Mouse (Mus musculus): ENCODE measurements around the gene Slc17a7.
"Not testable (repeated sequence)": the region's sequence is repeated elsewhere in the genome, so short reads cannot be mapped to it uniquely, and the experiment has no call there.

Slc17a7 gene

DNA sequence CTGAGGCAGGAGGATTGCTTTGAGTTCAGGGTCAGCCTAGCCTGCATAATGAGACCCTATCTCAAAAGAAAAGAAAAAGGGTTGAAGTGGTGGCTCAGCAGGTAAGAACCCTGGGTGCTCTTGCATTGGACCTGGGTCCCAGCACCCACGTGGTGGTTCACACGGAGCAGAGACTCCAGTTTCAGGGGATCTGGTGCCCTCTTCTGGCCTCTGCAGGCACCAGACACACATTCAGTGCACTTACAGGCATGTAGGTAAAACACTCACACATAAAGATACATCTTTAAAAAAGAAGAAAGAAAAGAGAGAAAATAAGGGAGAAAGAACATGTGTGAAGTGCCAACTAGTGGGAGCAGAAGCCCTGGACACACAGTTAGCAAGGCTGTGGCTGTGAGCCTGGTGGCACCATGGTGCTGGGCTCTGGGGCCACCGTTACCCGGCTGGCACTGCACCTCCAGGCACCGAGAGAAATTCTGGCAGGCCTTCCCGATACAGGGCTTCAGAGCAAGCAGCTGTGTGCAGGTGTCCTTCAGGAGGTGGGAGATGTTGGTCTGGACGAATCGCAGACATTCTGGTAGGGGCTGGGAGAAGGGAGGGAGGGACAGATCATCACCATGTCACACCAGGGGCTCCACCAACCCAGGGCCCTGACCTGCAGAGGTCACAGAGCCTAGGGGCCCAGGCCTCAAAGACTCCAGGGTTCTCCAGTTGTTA, 30.1 kb upstream of the Slc17a7 start:
- no peak for DNase-seq (ENCODE audit: low spot score in 2 of 2)

GRCm38 (mm10) chr7:45134544-45135026, 29.2 kb upstream of the Slc17a7 start:
- DNase-seq (ENCODE audit: low spot score in 2 of 2) = peak in 1 of 2 experiments; percentile 46

DNA sequence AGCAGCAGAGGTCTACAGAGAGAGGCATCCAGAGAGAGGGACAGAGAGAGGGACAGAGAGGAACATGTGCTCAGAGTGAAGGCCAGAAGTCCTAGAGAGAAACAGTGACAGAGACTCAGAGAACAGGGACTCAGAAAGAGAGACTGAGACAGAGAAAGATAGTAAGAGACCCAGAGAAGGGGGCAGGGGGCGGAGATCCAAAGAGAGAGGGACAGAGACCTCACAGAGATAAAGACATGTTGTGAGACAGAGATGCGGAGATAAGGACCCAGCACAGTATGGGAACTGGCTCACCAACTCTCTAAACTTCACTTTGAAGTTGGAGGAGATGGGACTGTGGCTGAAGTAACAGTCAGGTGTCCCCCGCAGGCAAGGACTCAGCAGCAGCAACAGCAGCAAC, 28.4 kb upstream of the Slc17a7 start:
- no peak for DNase-seq (ENCODE audit: low spot score in 2 of 2)

- DNase-seq (ENCODE audit: low spot score in 2 of 2) = peak; percentile 85 to 90
These were observed 27.7 kb upstream of the Slc17a7 start, which contains the start of the genes Gm45713 and Flt3l for GRCm38 (mm10) chr7:45135993-45136567. Gene Gm45713 (minus strand): TSS chr7:45136231. Gene Flt3l (minus strand): TSS chr7:45136432.

DNA sequence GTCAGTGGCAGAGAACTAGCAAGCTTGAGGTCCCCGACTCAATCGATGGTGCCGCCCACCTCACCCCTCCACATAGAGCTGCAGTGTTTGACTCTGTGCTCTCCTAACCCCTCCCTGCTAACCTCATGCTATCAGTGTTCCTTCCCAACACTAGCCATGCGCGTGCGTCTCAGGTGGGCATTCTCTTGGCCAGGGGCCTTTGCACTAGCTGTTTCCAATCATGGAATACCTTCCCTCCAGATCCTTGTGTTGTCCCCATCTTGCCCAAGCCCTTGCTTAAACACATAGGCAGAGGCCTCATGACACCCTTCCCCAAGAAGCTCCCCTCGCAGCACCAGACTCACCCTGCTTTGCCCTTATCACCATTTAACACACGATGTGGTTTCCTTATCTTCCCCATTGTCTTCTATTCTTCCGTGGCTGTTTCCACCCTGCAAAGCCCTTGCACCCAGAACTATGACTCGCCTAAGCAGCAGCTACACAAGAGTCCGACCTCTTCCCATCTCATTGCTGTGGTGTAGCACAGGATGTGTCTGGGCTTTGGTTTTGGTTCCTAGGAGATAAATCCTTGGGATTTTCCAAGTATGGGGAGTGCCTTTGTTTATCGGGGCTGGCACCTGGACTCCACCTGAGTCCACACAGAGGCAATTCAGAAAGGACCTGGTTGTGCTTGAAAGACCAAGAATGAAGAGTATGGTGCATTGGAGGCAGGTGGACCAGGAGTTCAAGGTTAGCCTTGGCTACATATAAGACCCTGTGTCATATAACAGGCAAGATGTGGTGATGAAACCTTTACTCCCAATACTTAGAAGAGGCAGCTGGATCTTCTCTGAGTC, 26.4 kb upstream of the Slc17a7 start:
- DNase-seq (ENCODE audit: low spot score in 2 of 2) = no peak

DNA sequence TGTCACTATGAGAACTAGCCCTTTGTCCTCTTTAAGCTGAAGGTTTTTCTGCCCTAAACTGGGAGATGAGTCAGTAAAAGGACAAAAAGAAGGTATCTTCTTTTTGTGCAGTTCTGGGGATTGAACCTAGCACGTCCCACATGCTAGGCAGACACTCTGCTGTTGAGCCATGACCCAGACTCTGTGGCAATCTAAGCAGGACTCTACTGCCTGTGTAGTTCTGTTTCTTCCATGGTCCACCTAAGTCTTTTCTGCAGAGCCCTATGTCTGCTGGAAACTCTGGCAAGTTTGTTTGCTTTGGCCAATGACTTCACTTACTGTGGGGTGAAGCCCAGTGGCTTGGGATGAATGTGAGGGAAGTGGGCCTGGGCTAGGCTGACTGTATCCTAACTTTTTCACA, 25.3 kb upstream of the Slc17a7 start:
- DNase-seq (ENCODE audit: low spot score in 2 of 2) = no peak

DNA sequence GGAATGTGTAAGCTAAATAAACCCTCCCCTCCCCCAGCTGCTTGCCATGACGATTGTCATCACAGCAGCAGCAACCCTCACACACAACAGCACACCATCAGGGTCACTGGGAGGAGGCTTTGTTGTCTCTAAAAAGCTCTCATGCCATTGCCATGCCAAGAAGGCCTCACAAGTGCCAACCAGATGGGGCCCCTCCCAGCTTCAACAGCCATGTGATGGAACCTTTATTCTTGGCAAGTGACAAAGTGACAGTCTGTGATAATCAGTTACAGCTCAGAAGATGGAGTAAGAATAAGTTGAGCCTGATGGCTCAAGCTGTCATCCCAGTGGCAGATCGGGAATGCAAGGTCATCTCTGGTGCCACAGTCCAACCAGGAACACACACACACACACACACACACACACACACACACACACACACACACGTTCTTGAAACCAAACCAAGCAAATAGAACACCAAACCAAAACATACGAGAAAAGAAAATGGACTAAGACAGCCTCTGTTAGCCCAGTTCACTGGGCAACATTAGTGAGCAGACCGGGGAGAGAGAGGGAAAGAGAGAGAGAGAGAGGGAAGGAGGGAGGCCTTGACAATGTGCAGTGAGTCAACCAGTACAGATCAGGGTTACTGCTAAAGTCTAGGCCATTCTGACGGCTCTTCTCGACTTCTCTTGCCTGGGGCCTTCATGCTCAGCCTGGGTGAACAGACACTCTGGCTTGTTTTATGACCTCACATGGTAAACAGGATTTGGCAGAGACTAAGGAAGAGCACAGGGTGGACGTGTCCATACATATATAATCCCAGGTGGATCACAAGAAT, 23.6 kb upstream of the Slc17a7 start:
- DNase-seq (ENCODE audit: low spot score in 2 of 2) = no peak

DNA sequence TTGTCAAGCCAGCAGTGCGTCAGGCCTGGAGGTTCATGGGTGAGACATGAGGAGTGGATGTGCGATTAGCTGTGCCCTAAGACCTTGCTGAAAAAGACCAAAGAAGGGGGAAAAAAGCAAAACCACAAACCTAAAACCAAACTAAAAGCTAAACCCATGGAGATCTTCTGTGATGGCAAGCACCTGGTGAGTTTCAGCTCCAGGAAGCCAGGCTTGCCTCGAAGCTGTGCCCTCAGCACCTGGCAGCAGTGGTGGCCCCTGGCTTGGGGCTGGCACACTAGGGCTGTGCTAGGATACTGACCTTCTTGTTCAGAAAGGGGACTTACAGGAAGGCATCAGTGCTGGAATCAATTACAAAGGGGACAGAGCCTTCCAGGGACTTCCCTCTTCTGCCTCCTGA, 22.4 kb upstream of the Slc17a7 start:
- no peak for DNase-seq (ENCODE audit: low spot score in 2 of 2)

DNA sequence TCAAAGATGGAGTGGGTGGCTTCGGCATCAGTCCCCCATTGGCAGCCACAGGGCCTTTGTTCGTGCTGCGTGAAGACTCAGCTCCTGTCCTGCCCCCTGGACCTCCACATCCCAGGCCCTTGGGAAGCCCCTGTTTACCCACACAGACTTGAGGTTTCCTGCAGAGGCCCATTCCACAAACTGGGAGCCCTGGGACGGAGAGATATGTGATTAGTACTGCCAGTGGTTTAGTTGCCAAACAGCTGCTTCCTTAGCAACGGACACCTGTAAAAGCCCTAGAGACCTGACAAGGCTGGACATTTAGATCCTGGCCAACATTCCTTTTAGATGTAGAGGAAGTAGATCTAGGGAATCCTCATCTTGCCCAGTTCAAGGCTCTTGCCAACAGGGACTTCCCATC, 21.8 kb upstream of the Slc17a7 start:
- no peak for DNase-seq (ENCODE audit: low spot score in 2 of 2)

- no peak for DNase-seq (ENCODE audit: low spot score in 2 of 2)
These were observed 19.2 kb upstream of the Slc17a7 start for GRCm38 (mm10) chr7:45144368-45145174.

DNA sequence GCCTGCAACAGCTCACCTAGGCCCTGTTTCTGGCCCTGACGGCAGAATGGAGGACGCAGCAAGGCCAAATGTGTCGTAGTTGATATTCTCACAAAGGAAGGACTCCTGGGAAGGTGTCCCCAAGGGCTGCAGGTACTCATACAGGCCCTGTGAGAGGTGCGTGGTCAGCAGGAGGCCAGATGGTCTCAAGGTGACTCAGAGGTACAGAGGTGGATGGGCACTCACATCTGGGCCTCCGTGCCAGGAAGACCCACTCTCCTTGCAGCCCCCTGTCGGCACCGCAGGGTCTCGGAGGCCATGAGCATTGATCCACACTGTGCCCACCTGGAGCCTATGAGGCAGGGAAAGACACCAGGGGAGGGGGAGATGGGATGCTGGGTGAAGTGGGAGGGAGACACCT, 18.3 kb upstream of the Slc17a7 start:
- no peak for DNase-seq (ENCODE audit: low spot score in 2 of 2)

- no peak for DNase-seq (ENCODE audit: low spot score in 2 of 2)
These were observed 16.5 kb upstream of the Slc17a7 start for GRCm38 (mm10) chr7:45147267-45147666.

DNA sequence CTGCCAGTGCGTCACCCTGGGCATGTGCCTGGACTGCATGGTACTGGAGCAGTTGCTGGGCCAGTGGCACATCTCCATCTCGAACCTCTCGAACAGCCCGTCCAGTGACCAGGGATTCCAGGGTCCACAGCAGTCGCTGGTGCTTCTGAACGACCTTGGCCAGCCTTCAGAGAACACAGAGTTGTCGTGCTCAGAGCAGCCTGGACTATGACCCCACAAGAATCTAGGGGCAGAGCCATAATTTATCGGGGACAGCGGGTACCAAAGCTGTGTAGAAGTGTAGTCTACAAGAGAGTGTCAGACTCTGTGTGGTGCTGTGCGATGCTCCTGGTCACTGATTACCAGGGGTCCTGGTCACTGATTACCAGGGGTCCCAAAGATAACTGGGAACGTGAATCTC, 15.8 kb upstream of the Slc17a7 start:
- no peak for DNase-seq (ENCODE audit: low spot score in 2 of 2)

DNA sequence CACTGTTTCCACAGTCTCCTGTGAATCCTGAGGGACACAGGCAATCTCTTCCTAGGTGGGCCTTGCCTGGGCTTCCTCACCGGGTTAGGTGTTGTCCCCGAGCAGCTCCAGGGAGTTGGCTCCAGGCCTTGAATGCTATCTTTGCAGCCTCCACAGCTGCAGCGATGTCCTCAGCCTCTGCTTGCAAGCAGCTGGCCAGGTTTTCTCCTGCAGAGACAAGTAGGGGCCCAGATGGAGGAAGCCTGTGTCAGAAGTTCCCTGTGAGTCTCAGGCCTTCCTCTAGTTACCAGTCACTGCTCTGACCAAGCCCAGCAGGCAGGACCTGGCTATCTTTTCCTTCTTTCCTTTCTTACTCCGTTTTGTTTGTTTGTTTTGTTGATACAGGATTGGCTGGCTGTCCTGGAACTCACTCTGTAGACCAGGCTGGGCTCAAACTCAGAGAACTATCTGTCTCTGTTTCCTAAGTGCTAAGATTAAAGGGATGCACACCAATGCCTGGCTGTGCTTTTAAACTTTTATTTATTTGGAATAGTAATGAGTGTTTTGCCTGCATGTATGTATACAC, 15.1 kb upstream of the Slc17a7 start:
- DNase-seq (ENCODE audit: low spot score in 2 of 2) = no peak

- no peak for DNase-seq (ENCODE audit: low spot score in 2 of 2)
These were observed 14.2 kb upstream of the Slc17a7 start for GRCm38 (mm10) chr7:45149545-45149944.

DNA sequence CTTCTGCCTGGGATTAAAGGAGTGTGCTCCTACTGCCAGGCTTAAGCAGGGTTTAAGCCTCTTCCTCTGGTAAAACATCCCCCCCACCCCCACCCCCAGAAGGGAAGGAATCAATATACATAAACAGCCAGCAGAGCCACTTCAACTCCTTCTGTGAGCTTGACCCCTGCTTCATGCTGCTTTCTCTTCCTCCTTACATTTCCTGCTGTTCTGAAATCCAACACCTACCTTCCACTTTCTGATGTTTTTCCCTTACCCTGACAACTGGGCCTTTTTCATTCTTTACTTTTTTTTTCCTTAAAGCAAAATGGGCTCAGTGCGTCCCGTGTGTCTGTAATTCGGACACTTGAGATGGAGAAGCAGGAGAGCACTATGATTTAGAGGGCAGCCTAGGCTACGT, 13.4 kb upstream of the Slc17a7 start:
- no peak for DNase-seq (ENCODE audit: low spot score in 2 of 2)

DNA sequence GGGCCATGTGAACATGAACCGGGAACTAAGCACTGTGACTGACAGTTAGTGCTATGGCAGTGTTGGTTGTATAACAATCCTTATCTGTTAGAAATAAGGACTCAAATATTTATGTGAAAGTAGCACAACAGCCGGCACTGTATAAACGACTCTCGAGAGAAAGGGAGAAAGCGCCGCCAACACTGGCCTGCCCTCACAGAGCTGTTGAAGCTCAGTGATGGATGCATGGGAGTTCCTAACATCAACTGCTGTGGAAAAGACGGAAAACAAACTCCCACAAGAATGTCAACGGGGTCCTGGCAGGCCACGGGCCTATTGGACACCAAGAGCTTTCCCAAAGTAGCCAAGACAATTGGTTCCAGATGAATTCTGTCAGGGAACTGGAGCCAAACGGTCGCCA, 12.4 kb upstream of the Slc17a7 start:
- no peak for DNase-seq (ENCODE audit: low spot score in 2 of 2)

- not testable (repeated sequence) for DNase-seq (ENCODE audit: low spot score in 2 of 2)
These were observed 10.7 kb upstream of the Slc17a7 start for GRCm38 (mm10) chr7:45153052-45153451.

DNA sequence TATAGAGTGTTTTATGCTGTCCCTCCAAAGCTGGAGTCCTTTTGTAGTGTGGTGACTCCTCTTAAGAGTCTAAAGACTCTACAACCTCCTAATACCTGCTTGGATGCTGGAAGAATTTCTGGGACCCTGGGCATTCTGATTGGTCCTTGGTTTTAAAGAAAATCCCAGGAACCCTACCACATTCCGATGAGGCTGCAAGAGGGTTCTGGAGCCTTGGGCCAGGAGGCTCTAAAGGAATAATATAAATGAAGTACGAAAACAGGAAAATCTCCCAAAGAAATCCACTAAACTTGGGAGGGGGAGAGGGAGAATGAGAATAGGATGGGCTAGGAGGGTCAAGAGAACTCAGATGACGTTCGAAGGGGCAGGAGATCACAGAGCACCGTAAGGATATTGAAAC, 10.2 kb upstream of the Slc17a7 start:
- no peak for DNase-seq (ENCODE audit: low spot score in 2 of 2)

Data from spleen, postnatal 14 days (tissue).